10 mouse cellular contexts compared by ENCODE assay signal in genomic region chr1:39186711-39187437, GRCm38 (mm10). TPM values are rescaled to one million over a fixed set of nuclear protein-coding genes. Genes with fewer than 3 reads are reported as not detected.
DNase-seq lines count a peak whose midpoint lies in the region; ATAC-seq and TF ChIP-seq lines count a peak whose summit lies in the region.
"Had no signal": no experiment of that assay in that cellular context is flagged by ENCODE, and none has a peak within 500 bp of the region (broad histone marks: within the 10 kb centered on the region; RNA-seq: fewer than 3 reads in every experiment).

No protein-coding gene starts in this region.

- TF ChIP-seq CTCF in heart, postnatal 0 days (IDR thresholded peaks at IDR 0.05; ENCODE audit: low read depth), result no peak

- H3K27me3 ChIP-seq in heart, embryonic 11.5 days (ENCODE audit: control insufficient read depth, insufficient read depth, low read length), result peaks cover 8% of the 10 kb centered on the region; the same call in 1 of the 2 replicates
- H3K27me3 ChIP-seq in heart, postnatal 0 days (ENCODE audit: control insufficient read depth, insufficient read depth, low read length), result no peaks in the 10 kb centered on the region
- H3K27me3 ChIP-seq in limb, embryonic 15.5 days, result 0 out of 2 replicates have a peak, but pooled peaks cover 2% of the 10 kb centered on the region

- TF ChIP-seq EP300 in heart, postnatal 0 days (IDR thresholded peaks at IDR 0.05; ENCODE audit: low read depth), result no peak

- intact Hi-C loops in left cerebral cortex, postnatal 36 days (cut with DNase I), result no loop called here

- peaks cover 16% of the 10 kb centered on the region for H3K4me1 ChIP-seq in heart, embryonic 11.5 days (ENCODE audit: control insufficient read depth, insufficient read depth, low read length)
- peaks cover 17% of the 10 kb centered on the region for H3K4me1 ChIP-seq in heart, postnatal 0 days (ENCODE audit: control insufficient read depth, insufficient read depth)
- H3K4me1 ChIP-seq in limb, embryonic 15.5 days, result no peaks in the 10 kb centered on the region

- no peak overlapping the region for H3K27ac ChIP-seq in heart, embryonic 11.5 days (ENCODE audit: low read depth, low read length)
- peak overlapping the region; percentile 87 for H3K27ac ChIP-seq in heart, postnatal 0 days (ENCODE audit: low read depth)
- H3K27ac ChIP-seq in limb, embryonic 15.5 days, result no peak overlapping the region

- no peaks in the 10 kb centered on the region for H3K9me3 ChIP-seq in heart, embryonic 11.5 days (replicated peaks; ENCODE audit: control insufficient read depth, low read length)
- no peaks in the 10 kb centered on the region for H3K9me3 ChIP-seq in heart, postnatal 0 days (replicated peaks; ENCODE audit: control insufficient read depth, low read length)
- H3K9me3 ChIP-seq in limb, embryonic 15.5 days, result no peaks in the 10 kb centered on the region

- DNase-seq in heart, adult 18-20 months, result no peak
- DNase-seq in ES-CJ7 (ENCODE audit: low read depth, low spot score), result peak; percentile 83
- DNase-seq in heart, postnatal 0 days (ENCODE audit: low spot score), result peak; percentile 60
- DNase-seq in cerebellum, postnatal 10 days, result no peak
- DNase-seq in left cerebral cortex, postnatal 36 days (ENCODE audit: low spot score in 2 of 2), result no peak
- no peak for DNase-seq in frontal cortex, postnatal 14 days (ENCODE audit: low spot score in 2 of 2)

- H3K36me3 ChIP-seq in heart, embryonic 11.5 days (ENCODE audit: control insufficient read depth, insufficient read depth, low read length), result no peaks in the 10 kb centered on the region
- no peaks in the 10 kb centered on the region for H3K36me3 ChIP-seq in heart, postnatal 0 days (replicated peaks; ENCODE audit: control insufficient read depth, insufficient read depth, low read length)
- H3K36me3 ChIP-seq in limb, embryonic 15.5 days, result no peaks in the 10 kb centered on the region

- ATAC-seq in heart, embryonic 11.5 days (replicated peaks; ENCODE audit: insufficient number of reproducible peaks, low FRiP score, low TSS enrichment), result 0 out of 2 replicates have a peak, but pooled peaks have one; percentile 49
- peak; percentile 73 for ATAC-seq in heart, postnatal 0 days (ENCODE audit: insufficient read depth, low read depth)
- ATAC-seq in limb, embryonic 15.5 days (ENCODE audit: insufficient number of reproducible peaks, low FRiP score, low TSS enrichment, low read depth), result peak; percentile 48; the same call in 1 of the 2 replicates

- no peak overlapping the region for H3K9ac ChIP-seq in heart, embryonic 11.5 days (ENCODE audit: low read depth, low read length)
- H3K9ac ChIP-seq in heart, postnatal 0 days (replicated peaks; ENCODE audit: low read depth, low read length), result no peak overlapping the region
- no peak overlapping the region for H3K9ac ChIP-seq in limb, embryonic 15.5 days

- 45% methylated on average over 6 of the region's 6 CpGs for WGBS in heart, embryonic 11.5 days (ENCODE audit: insufficient replicate concordance)
- WGBS in heart, postnatal 0 days, result 48% methylated on average over 6 of the region's 6 CpGs
- 54% methylated on average over 6 of the region's 6 CpGs for WGBS in limb, embryonic 15.5 days

- H3K4me2 ChIP-seq in heart, embryonic 11.5 days, result no peak overlapping the region
- no peak overlapping the region for H3K4me2 ChIP-seq in heart, postnatal 0 days (ENCODE audit: low read depth, low read length)
- no peak overlapping the region for H3K4me2 ChIP-seq in limb, embryonic 15.5 days

- no peak overlapping the region for H3K4me3 ChIP-seq in heart, embryonic 11.5 days (ENCODE audit: low read depth, low read length)
- no peak overlapping the region for H3K4me3 ChIP-seq in heart, postnatal 0 days (ENCODE audit: low read depth, low read length)
- no peak overlapping the region for H3K4me3 ChIP-seq in limb, embryonic 15.5 days
- H3K4me3 ChIP-seq: erythroblast, embryonic 14.5 days; myocyte had no signal

RNA-seq across cellular contexts. Expression of gene Npas2, which starts 6.7 kb away (rescaled TPM):
- polyA plus RNA-seq in heart, embryonic 11.5 days (2014; fragmentation: Nextera tagmentation; extraction: Ambion mirVana), result 0.13 and 0.21 TPM in 2 replicates
- total RNA-seq in heart, adult 18-20 months (2021), result 1 to 10 TPM; 5.3 to 6.6 TPM
- total RNA-seq in heart, postnatal 0 days (2014; rRNA removed; ENCODE audit: low replicate concordance), result 3.7 and 6.2 TPM in 2 replicates
- polyA plus RNA-seq in heart, postnatal 0 days (2015; fragmentation: Nextera tagmentation; extraction: Ambion mirVana), result 2.9 and 3.5 TPM in 2 replicates
- 2.0 and 2.5 TPM in 2 replicates for polyA plus RNA-seq in limb, embryonic 15.5 days (2015; fragmentation: Nextera tagmentation; extraction: Ambion mirVana)
- total RNA-seq in left cerebral cortex, postnatal 36 days (2021), result 10 to 100 TPM; 59.3 to 65.4 TPM
- polyA plus RNA-seq: erythroblast, embryonic 14.5 days had no signal

Comparison
In these comparisons a context has a peak if more than half of its experiments do, and no peak if none do; other contexts are left out.
1. DNase-seq: peak in ES-CJ7 (single experiment) and heart, postnatal 0 days (single experiment); none in heart, adult 18-20 months (0 of 2), cerebellum, postnatal 10 days (0 of 2), left cerebral cortex, postnatal 36 days (0 of 2) and frontal cortex, postnatal 14 days (0 of 2).
2. Peak in every context shown above with its lines, with median percentiles within 50 percentile points of each other: ATAC-seq.